Mouse (Mus musculus) inflammation-experienced regulatory T-cells, adult 6 months (primary cell): ENCODE measurements around the gene Vstm4. TPM values are rescaled to one million over a fixed set of nuclear protein-coding genes. Genes with fewer than 3 reads are reported as not detected.

Experiments
- ATAC-seq: one replicate; pipeline ENCODE4 v1.8.0; 2017
- polyA plus RNA-seq, 3 experiments: library from polyadenylated mRNA; unstranded; fragments of 100-300 nt; shearing (Covaris generic); gene quantifications; one replicate each; pipeline ENCODE4 v1.2.1; 2017

Gene Vstm4
- polyA plus RNA-seq, 3 experiments from 2014 or later, result not detected

- no peak for ATAC-seq
Measured at GRCm38 (mm10) chr14:32859831-32860569, 3.4 kb downstream of the Vstm4 start.

GRCm38 (mm10) chr14:32861149-32861581, 4.6 kb downstream of the Vstm4 start:
- ATAC-seq, result no peak

- ATAC-seq, result no peak
Measured at GRCm38 (mm10) chr14:32861656-32862055, 5.1 kb downstream of the Vstm4 start.

- no peak for ATAC-seq
Measured at GRCm38 (mm10) chr14:32865331-32865730, 8.8 kb downstream of the Vstm4 start.

GRCm38 (mm10) chr14:32871963-32872362, 15.4 kb downstream of the Vstm4 start:
- ATAC-seq, result no peak

GRCm38 (mm10) chr14:32877549-32877948, 21.0 kb downstream of the Vstm4 start:
- ATAC-seq, result no peak

- ATAC-seq, result no peak
Measured at GRCm38 (mm10) chr14:32880332-32880731, 23.8 kb downstream of the Vstm4 start.

- no peak for ATAC-seq
Measured at GRCm38 (mm10) chr14:32881693-32882092, 25.1 kb downstream of the Vstm4 start.

- no peak for ATAC-seq
Measured at GRCm38 (mm10) chr14:32888876-32889674, 32.5 kb downstream of the Vstm4 start.

GRCm38 (mm10) chr14:32894341-32894853, 37.8 kb downstream of the Vstm4 start:
- no peak for ATAC-seq

- ATAC-seq, result no peak
Measured at GRCm38 (mm10) chr14:32894878-32895277, 38.3 kb downstream of the Vstm4 start.

- ATAC-seq, result no peak
Measured at GRCm38 (mm10) chr14:32896896-32897295, 40.3 kb downstream of the Vstm4 start.

- no peak for ATAC-seq
Measured at GRCm38 (mm10) chr14:32903203-32903602, 46.6 kb downstream of the Vstm4 start.

GRCm38 (mm10) chr14:32906545-32906944, 50.0 kb downstream of the Vstm4 start:
- ATAC-seq, result no peak

- no peak for ATAC-seq
Measured at GRCm38 (mm10) chr14:32909112-32909511, 52.6 kb downstream of the Vstm4 start.

- ATAC-seq, result no peak
Measured at GRCm38 (mm10) chr14:32911187-32911586, 54.6 kb downstream of the Vstm4 start.

- ATAC-seq, result no peak
Measured at GRCm38 (mm10) chr14:32915360-32915759, 58.8 kb downstream of the Vstm4 start.

GRCm38 (mm10) chr14:32917919-32918318, 61.4 kb downstream of the Vstm4 start:
- no peak for ATAC-seq

- ATAC-seq, result no peak
Measured at GRCm38 (mm10) chr14:32923871-32924270, 67.3 kb downstream of the Vstm4 start.

GRCm38 (mm10) chr14:32931709-32932108, 75.2 kb downstream of the Vstm4 start:
- no peak for ATAC-seq

- no peak for ATAC-seq
Measured at GRCm38 (mm10) chr14:32932220-32932619, 75.7 kb downstream of the Vstm4 start.

- ATAC-seq, result no peak
Measured at GRCm38 (mm10) chr14:32934064-32934463, 77.5 kb downstream of the Vstm4 start.

GRCm38 (mm10) chr14:32939217-32939616, 82.7 kb downstream of the Vstm4 start:
- no peak for ATAC-seq

- no peak for ATAC-seq
Measured at GRCm38 (mm10) chr14:32947512-32947911, 91.0 kb downstream of the Vstm4 start.
